Mouse (Mus musculus): ENCODE results near the gene S1pr5. TPM values are rescaled to one million over a fixed set of nuclear protein-coding genes. Genes with fewer than 3 reads are reported as not detected.
"Not testable (repeated sequence)": the region's sequence is repeated elsewhere in the genome, so short reads cannot be mapped to it uniquely, and the experiment has no call there.

S1pr5 gene
- polyA plus RNA-seq, 1 experiment from 2014 or later = 0.48 TPM

DNA sequence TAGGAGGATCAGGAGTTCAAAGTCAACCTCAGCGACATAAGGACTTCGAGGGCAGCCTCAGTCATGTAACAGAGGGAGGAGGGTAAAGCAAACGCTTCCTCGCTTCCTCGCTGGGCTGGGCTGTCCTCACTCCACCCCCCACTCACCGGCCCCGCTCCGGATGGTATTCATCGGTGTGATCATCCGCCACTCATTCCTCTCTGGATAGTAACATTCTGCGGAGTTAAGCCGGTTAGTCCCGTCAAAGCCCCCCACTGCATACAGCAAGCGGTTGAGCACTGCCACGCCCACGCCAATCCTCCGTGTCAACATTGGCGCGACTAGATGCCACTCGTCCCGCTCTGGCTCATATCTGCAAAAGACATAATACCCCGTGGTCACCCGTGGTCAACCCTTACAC is 16.7 kb downstream of the S1pr5 start:
- Histone ChIP-seq H3K4me1 (ENCODE audit: control insufficient read depth, insufficient read depth, low read length) (peaks cover 13% of the 10 kb centered on the region; the same call in 1 of the 2 replicates), H3K27me3 (ENCODE audit: control insufficient read depth, insufficient read depth, low read length) (no peaks in the 10 kb centered on the region), H3K4me2 (replicated peaks; ENCODE audit: low read depth, low read length) (no peak overlapping the region), H3K9me3 (ENCODE audit: control insufficient read depth, low read depth, low read length) (no peaks in the 10 kb centered on the region), H3K27ac (ENCODE audit: low read length) (no peak overlapping the region), H3K4me3 (ENCODE audit: low read depth, low read length) (no peak overlapping the region), H3K9ac (replicated peaks; ENCODE audit: low read depth, low read length) (no peak overlapping the region), H3K36me3 (ENCODE audit: control insufficient read depth, insufficient read depth, low read length) (peaks cover 36% of the 10 kb centered on the region; the same call in 1 of the 2 replicates)
- ATAC-seq (ENCODE audit: insufficient number of reproducible peaks, insufficient read depth, low FRiP score, low read depth) = no peak
- WGBS = 47% methylated on average over 23 of the region's 23 CpGs

DNA sequence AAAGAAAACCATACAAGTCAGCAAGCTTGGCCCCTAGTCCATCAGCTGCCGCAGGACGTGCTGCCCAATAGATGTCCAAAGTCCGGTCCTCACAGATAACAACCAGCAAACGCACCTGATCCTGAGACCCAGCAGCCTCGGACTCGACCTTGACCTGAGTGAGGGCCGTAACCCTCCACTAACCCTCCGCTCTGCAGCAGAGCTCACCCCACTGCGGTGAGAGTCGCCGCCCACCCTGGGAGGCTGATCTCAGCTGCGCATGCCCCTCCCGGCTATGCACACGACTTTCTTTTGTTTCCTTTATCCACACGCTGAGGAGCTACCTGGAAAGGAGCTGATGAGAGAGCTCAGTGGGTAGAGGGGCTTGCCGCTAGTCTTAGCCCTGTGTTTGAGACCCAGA is 20.9 kb downstream of the S1pr5 start:
- Histone ChIP-seq H3K27ac (ENCODE audit: low read length) (no peak overlapping the region), H3K4me1 (ENCODE audit: control insufficient read depth, insufficient read depth, low read length) (peaks cover 11% of the 10 kb centered on the region; the same call in 1 of the 2 replicates), H3K9ac (replicated peaks; ENCODE audit: low read depth, low read length) (peak overlapping the region; percentile 7; the same call in 1 of the 2 replicates), H3K27me3 (ENCODE audit: control insufficient read depth, insufficient read depth, low read length) (no peaks in the 10 kb centered on the region), H3K9me3 (ENCODE audit: control insufficient read depth, low read depth, low read length) (no peaks in the 10 kb centered on the region), H3K36me3 (ENCODE audit: control insufficient read depth, insufficient read depth, low read length) (peaks cover 19% of the 10 kb centered on the region; the same call in 1 of the 2 replicates), H3K4me3 (ENCODE audit: low read depth, low read length) (peak overlapping the region; percentile 15; the same call in 1 of the 2 replicates), H3K4me2 (replicated peaks; ENCODE audit: low read depth, low read length) (peak overlapping the region; percentile 42)
- ATAC-seq (ENCODE audit: insufficient number of reproducible peaks, insufficient read depth, low FRiP score, low read depth) = peak; percentile 70
- WGBS = 14% methylated on average over 16 of the region's 16 CpGs

GRCm38 (mm10) chr9:21225415-21225758 is 22.9 kb downstream of the S1pr5 start:
- H3K27ac ChIP-seq (ENCODE audit: low read length) = peak overlapping the region; percentile 48

DNA sequence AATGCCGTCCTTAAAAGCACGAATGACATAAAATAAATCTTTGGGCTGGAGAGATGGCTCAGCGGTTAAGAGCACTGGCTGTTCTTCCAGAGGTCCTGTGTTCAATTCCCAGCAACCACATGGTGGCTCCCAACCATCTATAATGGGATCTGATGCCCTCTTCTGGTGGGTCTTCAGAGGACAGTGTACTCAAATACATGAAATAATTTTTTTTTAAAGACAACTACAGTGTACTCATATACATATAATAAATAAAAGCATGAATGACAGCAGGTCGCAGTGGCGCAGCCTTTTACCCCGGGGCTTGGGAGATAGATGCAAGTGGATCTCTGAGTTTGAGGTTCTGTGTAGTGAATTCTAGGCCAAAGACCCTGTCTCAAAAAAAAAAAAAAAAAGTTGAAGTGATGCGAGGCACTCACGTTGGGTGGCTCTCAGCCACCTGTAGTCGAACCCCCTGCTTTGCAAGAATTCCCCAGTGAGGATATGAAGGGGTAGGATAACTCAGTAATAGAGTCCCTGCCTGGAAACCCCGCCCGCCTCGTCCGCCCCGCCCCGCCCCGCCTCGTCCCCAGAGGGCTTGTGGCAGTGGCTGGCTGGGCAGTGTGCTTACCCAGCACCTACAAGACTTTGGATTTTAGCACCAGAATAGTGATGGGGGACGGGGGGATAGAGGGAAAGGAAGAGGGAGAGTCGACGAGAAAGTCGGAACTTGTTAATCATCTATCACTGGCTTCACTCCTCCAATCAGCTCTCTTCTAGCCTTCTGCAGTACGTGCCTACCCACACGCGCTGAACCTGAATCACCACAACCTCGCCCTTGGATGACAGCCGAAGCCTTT is 23.4 kb downstream of the S1pr5 start:
- H3K9me3 ChIP-seq (ENCODE audit: control insufficient read depth, low read depth, low read length) = no peaks in the 10 kb centered on the region
- H3K4me1 ChIP-seq (ENCODE audit: control insufficient read depth, insufficient read depth, low read length) = peaks cover 10% of the 10 kb centered on the region; the same call in 1 of the 2 replicates
- 0 out of 2 replicates have a peak, but pooled peaks have one; percentile 40 for ATAC-seq (ENCODE audit: insufficient number of reproducible peaks, insufficient read depth, low FRiP score, low read depth)
- peak overlapping the region; percentile 48 for H3K27ac ChIP-seq (ENCODE audit: low read length)
- H3K4me2 ChIP-seq (replicated peaks; ENCODE audit: low read depth, low read length) = peak overlapping the region; percentile 43
- no peak overlapping the region for H3K9ac ChIP-seq (replicated peaks; ENCODE audit: low read depth, low read length)
- 0 out of 2 replicates have a peak, but pooled peaks cover 3% of the 10 kb centered on the region for H3K36me3 ChIP-seq (ENCODE audit: control insufficient read depth, insufficient read depth, low read length)
- H3K27me3 ChIP-seq (ENCODE audit: control insufficient read depth, insufficient read depth, low read length) = no peaks in the 10 kb centered on the region
- 18% methylated on average over 26 of the region's 26 CpGs for WGBS
- H3K4me3 ChIP-seq (ENCODE audit: low read depth, low read length) = peak overlapping the region; percentile 19

More at GRCm38 (mm10) chr9:21225415-21225758, 22.9 kb downstream of the S1pr5 start:
- no peak for ATAC-seq (ENCODE audit: insufficient number of reproducible peaks, insufficient read depth, low FRiP score, low read depth)
- no peaks in the 10 kb centered on the region for H3K27me3 ChIP-seq (ENCODE audit: control insufficient read depth, insufficient read depth, low read length)
- H3K9me3 ChIP-seq (ENCODE audit: control insufficient read depth, low read depth, low read length) = no peaks in the 10 kb centered on the region
- 5% methylated on average over 7 of the region's 7 CpGs for WGBS
- peak overlapping the region; percentile 19 for H3K4me3 ChIP-seq (ENCODE audit: low read depth, low read length)
- peak overlapping the region; percentile 43 for H3K4me2 ChIP-seq (replicated peaks; ENCODE audit: low read depth, low read length)
- H3K9ac ChIP-seq (replicated peaks; ENCODE audit: low read depth, low read length) = no peak overlapping the region
- peaks cover 7% of the 10 kb centered on the region; the same call in 1 of the 2 replicates for H3K36me3 ChIP-seq (ENCODE audit: control insufficient read depth, insufficient read depth, low read length)
- peaks cover 10% of the 10 kb centered on the region; the same call in 1 of the 2 replicates for H3K4me1 ChIP-seq (ENCODE audit: control insufficient read depth, insufficient read depth, low read length)

DNA sequence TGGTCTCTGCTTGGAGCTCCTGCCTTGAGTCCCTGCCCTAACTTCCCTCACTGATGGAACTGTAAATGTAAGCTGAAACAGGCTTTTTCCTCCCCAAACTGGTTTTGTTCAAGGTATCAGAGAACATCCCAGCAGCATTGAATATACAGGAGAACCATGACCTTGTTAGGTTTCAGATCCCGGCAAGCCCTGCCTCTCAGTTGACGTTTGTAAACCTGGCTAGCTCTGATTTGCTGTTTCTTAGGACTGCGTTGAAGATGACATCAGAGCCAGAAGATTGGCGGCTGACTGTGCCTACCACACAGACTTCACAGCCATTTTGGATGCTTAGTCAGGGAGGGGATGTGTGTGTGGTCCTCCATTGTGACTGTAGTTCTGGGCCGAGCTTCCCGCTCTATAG is 24.3 kb downstream of the S1pr5 start:
- H3K27me3 ChIP-seq (ENCODE audit: control insufficient read depth, insufficient read depth, low read length) = no peaks in the 10 kb centered on the region
- H3K4me1 ChIP-seq (ENCODE audit: control insufficient read depth, insufficient read depth, low read length) = peaks cover 10% of the 10 kb centered on the region; the same call in 1 of the 2 replicates
- no peaks in the 10 kb centered on the region for H3K9me3 ChIP-seq (ENCODE audit: control insufficient read depth, low read depth, low read length)
- ATAC-seq (ENCODE audit: insufficient number of reproducible peaks, insufficient read depth, low FRiP score, low read depth) = no peak
- 93% methylated on average over 6 of the region's 6 CpGs for WGBS
- H3K4me2 ChIP-seq (replicated peaks; ENCODE audit: low read depth, low read length) = no peak overlapping the region
- H3K27ac ChIP-seq (ENCODE audit: low read length) = no peak overlapping the region
- H3K4me3 ChIP-seq (ENCODE audit: low read depth, low read length) = no peak overlapping the region
- no peak overlapping the region for H3K9ac ChIP-seq (replicated peaks; ENCODE audit: low read depth, low read length)
- no peaks in the 10 kb centered on the region for H3K36me3 ChIP-seq (ENCODE audit: control insufficient read depth, insufficient read depth, low read length)

- 83% methylated on average over 2 of the region's 2 CpGs for WGBS
- not testable (repeated sequence) for ATAC-seq (ENCODE audit: insufficient number of reproducible peaks, insufficient read depth, low FRiP score, low read depth)
Observed at GRCm38 (mm10) chr9:21223490-21223889, 24.8 kb downstream of the S1pr5 start.

DNA sequence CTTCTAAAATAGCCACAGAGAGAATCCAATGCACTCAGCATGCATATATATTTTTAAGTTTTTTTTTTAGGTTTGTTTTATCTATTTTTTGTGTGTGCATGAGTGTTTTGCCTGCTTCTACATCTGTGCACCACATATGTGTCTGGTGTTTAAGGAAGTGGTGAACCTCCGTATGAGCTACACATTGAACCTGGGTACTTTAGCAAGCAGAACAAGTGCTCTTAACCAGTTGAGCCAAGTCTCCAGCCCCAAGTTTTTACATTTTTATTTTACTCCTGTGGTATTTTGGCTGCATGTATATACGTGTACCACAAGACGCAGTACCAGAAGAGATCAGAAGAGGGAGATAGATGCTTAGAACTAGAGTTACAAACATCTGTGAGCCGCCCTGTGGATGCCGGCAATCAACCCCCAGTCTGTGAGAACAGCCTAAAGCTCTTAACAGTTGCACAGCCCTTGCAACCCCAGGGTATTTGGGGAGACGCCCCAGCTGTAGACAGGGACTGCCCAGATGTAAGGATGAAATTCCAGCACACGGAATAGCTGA is 26.8 kb downstream of the S1pr5 start:
- no peak overlapping the region for H3K9ac ChIP-seq (replicated peaks; ENCODE audit: low read depth, low read length)
- H3K4me2 ChIP-seq (replicated peaks; ENCODE audit: low read depth, low read length) = no peak overlapping the region
- H3K36me3 ChIP-seq (ENCODE audit: control insufficient read depth, insufficient read depth, low read length) = no peaks in the 10 kb centered on the region
- no peak overlapping the region for H3K4me3 ChIP-seq (ENCODE audit: low read depth, low read length)
- H3K27ac ChIP-seq (ENCODE audit: low read length) = no peak overlapping the region
- no peaks in the 10 kb centered on the region for H3K27me3 ChIP-seq (ENCODE audit: control insufficient read depth, insufficient read depth, low read length)
- H3K4me1 ChIP-seq (ENCODE audit: control insufficient read depth, insufficient read depth, low read length) = no peaks in the 10 kb centered on the region
- ATAC-seq (ENCODE audit: insufficient number of reproducible peaks, insufficient read depth, low FRiP score, low read depth) = no peak; the same call in 1 of the 2 replicates
- no peaks in the 10 kb centered on the region for H3K9me3 ChIP-seq (ENCODE audit: control insufficient read depth, low read depth, low read length)
- 19% methylated on average over 7 of the region's 7 CpGs for WGBS

More at GRCm38 (mm10) chr9:21223490-21223889, 24.8 kb downstream of the S1pr5 start:
- H3K9ac ChIP-seq (replicated peaks; ENCODE audit: low read depth, low read length); H3K36me3 ChIP-seq (ENCODE audit: control insufficient read depth, insufficient read depth, low read length); H3K4me3 ChIP-seq (ENCODE audit: low read depth, low read length); H3K27me3 ChIP-seq (ENCODE audit: control insufficient read depth, insufficient read depth, low read length); H3K27ac ChIP-seq (ENCODE audit: low read length); H3K9me3 ChIP-seq (ENCODE audit: control insufficient read depth, low read depth, low read length); H3K4me2 ChIP-seq (replicated peaks; ENCODE audit: low read depth, low read length): not testable (repeated sequence)
- peaks cover 10% of the 10 kb centered on the region; the same call in 1 of the 2 replicates for H3K4me1 ChIP-seq (ENCODE audit: control insufficient read depth, insufficient read depth, low read length)

DNA sequence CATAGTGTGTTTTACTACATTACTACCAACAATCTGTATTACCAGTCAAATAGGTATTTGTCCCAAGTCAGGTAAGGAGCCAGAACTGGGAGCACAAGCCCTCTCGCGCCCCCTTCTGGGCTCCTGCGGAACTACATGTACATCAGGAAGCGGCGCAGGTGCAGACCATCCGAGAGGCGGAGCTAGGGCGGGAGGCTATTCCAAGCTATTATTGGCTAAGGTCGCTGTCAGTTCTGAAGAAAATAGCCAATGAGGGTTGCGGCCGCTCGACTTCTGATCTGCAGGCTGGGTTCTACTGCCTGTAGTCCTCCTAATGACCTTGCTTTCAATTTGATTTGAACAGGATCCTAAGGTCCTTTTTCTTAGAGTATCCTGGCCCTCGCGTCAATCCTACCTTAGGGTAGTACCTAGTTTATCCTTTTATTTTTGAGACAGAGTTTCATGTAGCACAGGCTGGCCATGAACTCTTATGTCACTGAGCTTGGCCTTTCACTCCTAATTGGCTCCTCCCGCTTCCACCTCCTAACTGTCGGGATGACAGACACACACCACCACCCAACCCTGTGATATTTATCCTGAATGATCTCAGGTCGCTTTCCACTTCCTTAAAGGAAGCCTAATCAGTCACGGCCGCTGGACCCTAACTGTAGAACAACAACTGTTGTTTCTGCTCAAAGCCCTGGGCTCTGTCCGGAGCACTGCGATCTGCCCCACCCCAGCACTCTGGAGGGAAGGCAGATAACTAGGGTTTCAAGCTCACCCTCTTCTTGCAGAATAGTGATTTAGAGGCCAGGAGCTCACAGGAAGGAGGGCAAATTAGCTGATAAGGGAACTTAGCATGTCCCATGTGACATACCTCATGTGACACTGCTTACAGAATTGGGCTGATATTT is 27.5 kb downstream of the S1pr5 start:
- 14% methylated on average over 21 of the region's 21 CpGs for WGBS
- no peaks in the 10 kb centered on the region for H3K36me3 ChIP-seq (ENCODE audit: control insufficient read depth, insufficient read depth, low read length)
- peak overlapping the region; percentile 28 for H3K4me2 ChIP-seq (replicated peaks; ENCODE audit: low read depth, low read length)
- H3K9ac ChIP-seq (replicated peaks; ENCODE audit: low read depth, low read length) = no peak overlapping the region
- H3K4me1 ChIP-seq (ENCODE audit: control insufficient read depth, insufficient read depth, low read length) = no peaks in the 10 kb centered on the region
- no peak overlapping the region for H3K27ac ChIP-seq (ENCODE audit: low read length)
- peak; percentile 83 for ATAC-seq (ENCODE audit: insufficient number of reproducible peaks, insufficient read depth, low FRiP score, low read depth)
- H3K27me3 ChIP-seq (ENCODE audit: control insufficient read depth, insufficient read depth, low read length) = no peaks in the 10 kb centered on the region
- H3K9me3 ChIP-seq (ENCODE audit: control insufficient read depth, low read depth, low read length) = no peaks in the 10 kb centered on the region
- no peak overlapping the region for H3K4me3 ChIP-seq (ENCODE audit: low read depth, low read length)
